Mouse (Mus musculus) midbrain, postnatal 0 days (tissue): Measurements from ENCODE around the gene Wnt7b. TPM values are rescaled to one million over a fixed set of nuclear protein-coding genes. Genes with fewer than 3 reads are reported as not detected.
A peak's percentile ranks its signal among the peaks of the same experiment; 100 is the strongest.

Experiments used
- ATAC-seq: fragments of 200-750 bp; cut with Nextera tagmentation; 2 replicates; pipeline ENCODE4 v1.8.0; 2017; ENCODE audit warnings: moderate number of reproducible peaks, mild to moderate bottlenecking, moderate TSS enrichment, moderate library complexity; ENCODE audit not compliant: low FRiP score
- DNase-seq: peaks from one replicate; pipeline ENCODE4 v3.0.0-alpha.2; 2015; ENCODE audit warnings: low spot score
- H3K27ac ChIP-seq: fragments of 300-500 bp; sonication (generic); 2 replicates; pipeline ENCODE4 v1.5.1; 2014; ENCODE audit warnings: low read depth, mild to moderate bottlenecking, low read length, mixed read lengths
- H3K27me3 ChIP-seq: fragments of 300-500 bp; sonication (generic); 2 replicates; pipeline ENCODE4 v1.6.1; 2014; ENCODE audit warnings: low read length, control low read depth, mixed read lengths; ENCODE audit not compliant: insufficient read depth
- H3K36me3 ChIP-seq: fragments of 300-500 bp; sonication (generic); 2 replicates; pipeline ENCODE4 v1.6.1; 2014; ENCODE audit warnings: low read length, control low read depth, mixed read lengths; ENCODE audit not compliant: insufficient read depth
- H3K4me1 ChIP-seq: fragments of 300-500 bp; sonication (generic); 2 replicates; pipeline ENCODE4 v1.6.1; 2014; ENCODE audit warnings: mild to moderate bottlenecking, control low read depth, antibody characterized with exemption, low read length, mixed read lengths; ENCODE audit not compliant: insufficient read depth
- H3K4me2 ChIP-seq: fragments of 300-500 bp; sonication (generic); 2 replicates; pipeline ENCODE4 v1.6.1; 2014; ENCODE audit warnings: low read depth, mild to moderate bottlenecking, low read length, mixed read lengths; ENCODE audit not compliant: poor library complexity, severe bottlenecking
- H3K4me3 ChIP-seq: fragments of 300-500 bp; sonication (generic); 2 replicates; pipeline ENCODE4 v1.5.1; 2014; ENCODE audit warnings: low read depth, mild to moderate bottlenecking, low read length, moderate library complexity
- H3K9ac ChIP-seq: fragments of 300-500 bp; sonication (generic); replicated peaks from 2 replicates; pipeline ENCODE4 v1.6.1; 2014; ENCODE audit warnings: mild to moderate bottlenecking, low read length, moderate library complexity, mixed read lengths; ENCODE audit not compliant: poor library complexity, severe bottlenecking
- H3K9me3 ChIP-seq: fragments of 300-500 bp; sonication (generic); 2 replicates; pipeline ENCODE4 v1.6.1; 2016; ENCODE audit warnings: low read length, control low read depth
- CTCF ChIP-seq: IDR thresholded peaks from 2 replicates; pipeline ENCODE4 v1.5.1; 2016; ENCODE audit warnings: antibody characterized with exemption, mild to moderate bottlenecking
- WGBS: fragments of 180-500 bp; shearing (Covaris S2); extraction: QIAGEN DNeasy Blood & Tissue Kit; methylation state at CpG from one replicate; pipeline ENCODE4 v1.1.7; 2014; 5-methylcytosine and 5-hydroxymethylcytosine counted together
- polyA plus RNA-seq: library from polyadenylated mRNA; unstranded; fragments of >200 nt; fragmentation: Nextera tagmentation; extraction: Ambion mirVana; gene quantifications from 2 replicates; pipeline ENCODE4 v1.2.1, GENCODE M21; 2015
- total RNA-seq: library from RNA; depleted of rRNA; stranded (reverse); fragments of >200 nt; gene quantifications from 2 replicates; pipeline ENCODE4 v1.2.3, GENCODE M21; 2014

Wnt7b gene
- total and polyA plus RNA-seq, 2 experiments from 2014 or later, result 19.5 to 34.3 TPM

GRCm38 (mm10) chr15:85615075-85615474 lies 32.8 kb upstream of the Wnt7b start:
- no peak overlapping the region for H3K4me3 ChIP-seq
- H3K4me1 ChIP-seq, result no peaks in the 10 kb centered on the region
- no peak for TF ChIP-seq CTCF
- ATAC-seq (no peak), DNase-seq (no peak)
- H3K4me2 ChIP-seq, result no peak overlapping the region
- WGBS, result 50% methylated on average over 22 of the region's 22 CpGs
- no peaks in the 10 kb centered on the region for H3K36me3 ChIP-seq
- H3K9me3 ChIP-seq, result no peaks in the 10 kb centered on the region
- peaks cover 3% of the 10 kb centered on the region; the same call in 1 of the 2 replicates for H3K27me3 ChIP-seq
- H3K9ac ChIP-seq, result no peak overlapping the region
- H3K27ac ChIP-seq, result no peak overlapping the region

- Histone ChIP-seq H3K36me3 (no peaks in the 10 kb centered on the region), H3K27ac (peak overlapping the region; percentile 65), H3K4me1 (no peaks in the 10 kb centered on the region), H3K4me2 (no peak overlapping the region), H3K9me3 (no peaks in the 10 kb centered on the region), H3K9ac (no peak overlapping the region), H3K27me3 (peaks cover 3% of the 10 kb centered on the region; the same call in 1 of the 2 replicates), H3K4me3 (no peak overlapping the region)
- ATAC-seq (peak; percentile 88), DNase-seq (peak; percentile 89)
- 57% methylated on average over 17 of the region's 17 CpGs for WGBS
- TF ChIP-seq CTCF, result peak; percentile 17; the same call in 1 of the 2 replicates
Observed at GRCm38 (mm10) chr15:85613358-85614266, 31.3 kb upstream of the Wnt7b start.

GRCm38 (mm10) chr15:85612660-85613357 lies 30.5 kb upstream of the Wnt7b start:
- no peaks in the 10 kb centered on the region for H3K9me3 ChIP-seq
- no peak overlapping the region for H3K9ac ChIP-seq
- no peaks in the 10 kb centered on the region for H3K4me1 ChIP-seq
- peak; percentile 77 for TF ChIP-seq CTCF
- peak overlapping the region; percentile 65 for H3K27ac ChIP-seq
- DNase-seq (peak; percentile 62), ATAC-seq (no peak)
- no peak overlapping the region for H3K4me3 ChIP-seq
- peaks cover 3% of the 10 kb centered on the region; the same call in 1 of the 2 replicates for H3K27me3 ChIP-seq
- H3K36me3 ChIP-seq, result no peaks in the 10 kb centered on the region
- H3K4me2 ChIP-seq, result no peak overlapping the region
- WGBS, result 76% methylated on average over 8 of the region's 8 CpGs

- 69% methylated on average over 16 of the region's 16 CpGs for WGBS
- H3K9me3 ChIP-seq, result no peaks in the 10 kb centered on the region
- no peak overlapping the region for H3K9ac ChIP-seq
- H3K4me2 ChIP-seq, result no peak overlapping the region
- no peaks in the 10 kb centered on the region for H3K36me3 ChIP-seq
- peaks cover 3% of the 10 kb centered on the region; the same call in 1 of the 2 replicates for H3K27me3 ChIP-seq
- no peaks in the 10 kb centered on the region for H3K4me1 ChIP-seq
- DNase-seq, result peak; percentile 24
- no peak for TF ChIP-seq CTCF
- no peak for ATAC-seq
- H3K27ac ChIP-seq, result peak overlapping the region; percentile 48; the same call in 1 of the 2 replicates
- H3K4me3 ChIP-seq, result no peak overlapping the region
Observed at GRCm38 (mm10) chr15:85611701-85612520, 29.6 kb upstream of the Wnt7b start.

- H3K36me3 ChIP-seq, result no peaks in the 10 kb centered on the region
- peak; percentile 96 for TF ChIP-seq CTCF
- H3K9me3 ChIP-seq, result no peaks in the 10 kb centered on the region
- H3K27ac ChIP-seq, result peak overlapping the region; percentile 48; the same call in 1 of the 2 replicates
- no peak overlapping the region for H3K4me2 ChIP-seq
- H3K27me3 ChIP-seq, result peaks cover 3% of the 10 kb centered on the region; the same call in 1 of the 2 replicates
- ATAC-seq (peak; percentile 61), DNase-seq (peak; percentile 93)
- WGBS, result 62% methylated on average over 8 of the region's 8 CpGs
- H3K4me1 ChIP-seq, result no peaks in the 10 kb centered on the region
- no peak overlapping the region for H3K4me3 ChIP-seq
- H3K9ac ChIP-seq, result no peak overlapping the region
Observed at GRCm38 (mm10) chr15:85610618-85611218, 28.4 kb upstream of the Wnt7b start.
